Mouse (Mus musculus): ENCODE measurements at regions not wholly inside any gene's neighbourhood (a gene's known extent, or its start where the extent isn't known, plus 50 kb on each side); places are given as distances from the start of the nearest gene placed in this dataset.

- DNase-seq: no peak
Observed at GRCm38 (mm10) chr12:27786716-27787291, 444.4 kb upstream of the Sox11 start.

- no peak for DNase-seq
Observed at GRCm38 (mm10) chr12:27780801-27781200, 438.4 kb upstream of the Sox11 start.

GRCm38 (mm10) chr12:27765948-27766347 lies 423.6 kb upstream of the Sox11 start:
- DNase-seq: no peak

- DNase-seq: no peak
Observed at GRCm38 (mm10) chr12:27759016-27759415, 416.6 kb upstream of the Sox11 start.

- no peak for DNase-seq
Observed at GRCm38 (mm10) chr12:27757641-27758040, 415.3 kb upstream of the Sox11 start.

GRCm38 (mm10) chr12:27724619-27725200 lies 382.3 kb upstream of the Sox11 start:
- no peak for DNase-seq

- no peak for DNase-seq
Observed at GRCm38 (mm10) chr12:27680459-27680858, 338.1 kb upstream of the Sox11 start.

- no peak for DNase-seq
Observed at GRCm38 (mm10) chr12:27673404-27673803, 331.0 kb upstream of the Sox11 start.

- DNase-seq: no peak
Observed at GRCm38 (mm10) chr12:27670650-27671084, 328.3 kb upstream of the Sox11 start.

GRCm38 (mm10) chr12:27670190-27670589 lies 327.8 kb upstream of the Sox11 start:
- no peak for DNase-seq

- DNase-seq: no peak
Observed at GRCm38 (mm10) chr12:27669542-27669941, 327.2 kb upstream of the Sox11 start.

GRCm38 (mm10) chr12:27666456-27666855 lies 324.1 kb upstream of the Sox11 start:
- DNase-seq: no peak

GRCm38 (mm10) chr12:27663126-27663525 lies 320.8 kb upstream of the Sox11 start:
- no peak for DNase-seq

GRCm38 (mm10) chr12:27662723-27663122 lies 320.3 kb upstream of the Sox11 start:
- no peak for DNase-seq

GRCm38 (mm10) chr12:27657536-27657935 lies 315.2 kb upstream of the Sox11 start:
- DNase-seq: peak; percentile 2

GRCm38 (mm10) chr12:27653541-27653940 lies 311.2 kb upstream of the Sox11 start:
- no peak for DNase-seq

GRCm38 (mm10) chr12:27648602-27649001 lies 306.2 kb upstream of the Sox11 start:
- DNase-seq: no peak

- no peak for DNase-seq
Observed at GRCm38 (mm10) chr12:27646497-27647307, 304.3 kb upstream of the Sox11 start.

- no peak for DNase-seq
Observed at GRCm38 (mm10) chr12:27619616-27620015, 277.2 kb upstream of the Sox11 start.

GRCm38 (mm10) chr12:27604061-27604679 lies 261.8 kb upstream of the Sox11 start:
- DNase-seq: peak; percentile 2

GRCm38 (mm10) chr12:27599149-27599548 lies 256.8 kb upstream of the Sox11 start:
- peak; percentile 4 for DNase-seq

- no peak for DNase-seq
Observed at GRCm38 (mm10) chr12:27597878-27598277, 255.5 kb upstream of the Sox11 start.

GRCm38 (mm10) chr12:27597322-27597721 lies 254.9 kb upstream of the Sox11 start:
- DNase-seq: no peak

GRCm38 (mm10) chr12:27595576-27595975 lies 253.2 kb upstream of the Sox11 start:
- DNase-seq: no peak
